Mouse (Mus musculus) adrenal gland, postnatal 10 days (tissue): ENCODE measurements around the gene Adra1b. TPM values are rescaled to one million over a fixed set of nuclear protein-coding genes. Genes with fewer than 3 reads are reported as not detected.

Source experiments
- DNase-seq: peaks from one replicate; pipeline ENCODE4 v3.0.0; 2021; ENCODE audit warnings: mixed read lengths
- total RNA-seq, 2 experiments: library from RNA; stranded (reverse); gene quantifications; 2 replicates each; pipeline ENCODE4 v1.2.3; 2021

Adra1b gene
- total RNA-seq, 2 experiments from 2014 or later: 3.7 to 7.3 TPM

GRCm38 (mm10) chr11:43895323-43895722 lies 5.7 kb downstream of the Adra1b start:
- DNase-seq: no peak

DNA sequence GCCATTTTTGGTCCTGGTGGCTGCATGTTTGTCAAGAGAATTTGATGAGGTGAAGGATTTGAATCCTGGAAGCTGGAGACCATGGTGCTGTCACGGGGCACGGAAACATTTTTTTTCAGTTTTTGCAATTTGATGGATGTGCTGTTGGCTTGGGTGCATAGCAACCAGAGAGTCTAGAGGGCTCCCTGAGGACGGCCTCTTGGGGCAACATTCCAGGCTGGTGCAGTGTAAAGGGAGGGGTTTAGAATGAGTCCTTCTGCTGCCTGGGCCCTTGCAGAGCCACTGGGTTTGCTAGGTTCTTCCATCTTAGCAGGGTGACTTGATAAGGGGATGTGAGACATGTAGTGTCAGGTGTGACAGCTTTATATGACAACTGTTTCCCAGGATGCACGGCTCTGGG lies 8.5 kb downstream of the Adra1b start:
- DNase-seq: peak; percentile 66

GRCm38 (mm10) chr11:43891457-43891856 lies 9.6 kb downstream of the Adra1b start:
- DNase-seq: peak; percentile 74

- no peak for DNase-seq
These were observed 11.6 kb downstream of the Adra1b start for GRCm38 (mm10) chr11:43889208-43889915.

DNA sequence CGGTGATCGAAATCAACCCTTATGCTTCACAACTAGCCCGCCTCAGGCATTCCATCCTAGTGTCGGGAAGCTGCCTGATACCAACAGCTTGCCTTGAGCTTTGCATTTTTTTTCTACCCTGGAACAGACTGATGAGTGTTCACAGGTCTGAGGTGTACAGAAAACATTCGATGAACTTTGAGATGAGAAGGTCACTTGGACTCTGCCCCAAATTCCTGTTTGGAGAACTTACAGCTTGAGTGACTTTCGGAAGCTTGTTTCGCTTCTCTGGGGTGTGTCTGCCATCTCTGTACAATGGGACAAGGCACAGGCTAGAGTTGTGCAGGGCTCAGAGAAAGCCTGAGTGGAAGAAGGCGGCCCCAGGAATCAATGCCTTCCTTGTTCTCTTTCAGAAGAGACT lies 12.3 kb downstream of the Adra1b start:
- no peak for DNase-seq

GRCm38 (mm10) chr11:43887597-43887996 lies 13.4 kb downstream of the Adra1b start:
- DNase-seq: no peak

GRCm38 (mm10) chr11:43884521-43884920 lies 16.5 kb downstream of the Adra1b start:
- DNase-seq: peak; percentile 16

DNA sequence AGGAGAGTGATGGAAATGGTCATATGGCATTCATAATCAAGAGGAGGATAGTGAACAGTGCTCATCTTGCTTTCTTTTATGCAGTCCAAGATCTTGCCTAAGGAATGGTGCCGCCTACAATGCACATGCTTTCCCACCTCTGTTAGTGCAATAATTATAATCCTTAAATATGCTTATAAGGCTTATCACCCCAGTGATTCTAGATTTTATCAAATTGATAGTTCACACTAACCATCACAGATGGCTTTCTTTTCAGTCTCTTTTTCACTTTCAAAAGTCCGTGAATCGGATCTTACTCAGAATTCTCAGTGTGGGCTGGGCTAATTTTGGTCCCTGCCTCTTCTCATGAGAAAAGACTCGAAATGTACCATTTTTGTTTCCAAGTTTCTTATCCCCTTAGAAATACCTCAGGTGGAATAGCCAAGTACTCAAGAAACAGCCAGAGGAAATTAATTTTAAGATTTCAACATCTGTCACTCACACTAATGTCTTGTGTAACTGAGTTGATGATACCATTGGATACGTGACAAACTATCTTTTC lies 17.3 kb downstream of the Adra1b start:
- DNase-seq: no peak

- DNase-seq: no peak
These were observed 23.8 kb downstream of the Adra1b start for GRCm38 (mm10) chr11:43877211-43877610.

- DNase-seq: no peak
These were observed 33.2 kb downstream of the Adra1b start for GRCm38 (mm10) chr11:43867721-43868281.

- no peak for DNase-seq
These were observed 35.5 kb downstream of the Adra1b start for GRCm38 (mm10) chr11:43865298-43866165.

GRCm38 (mm10) chr11:43853046-43853445 lies 48.0 kb downstream of the Adra1b start:
- no peak for DNase-seq

GRCm38 (mm10) chr11:43848056-43848455 lies 53.0 kb downstream of the Adra1b start:
- no peak for DNase-seq

DNA sequence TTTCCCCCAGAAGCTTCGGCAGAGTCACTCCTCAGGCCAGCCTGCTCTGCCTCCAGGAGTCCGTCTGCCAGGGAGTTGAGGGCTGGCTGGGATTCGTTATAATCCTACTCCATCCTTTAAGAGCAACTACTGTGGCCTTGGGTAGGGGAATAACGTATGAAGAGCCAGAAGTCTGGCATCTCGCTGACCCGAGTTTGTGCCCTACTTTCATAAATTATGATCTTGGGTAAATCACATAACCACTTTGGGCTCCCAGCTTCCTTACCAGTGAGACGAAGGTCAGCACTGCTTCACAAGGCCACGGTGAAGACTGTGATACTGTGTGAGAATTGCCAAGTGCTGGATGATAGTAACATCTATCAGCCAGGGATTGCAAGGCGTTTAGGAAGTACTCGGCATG lies 59.4 kb downstream of the Adra1b start:
- DNase-seq: peak; percentile 20

- DNase-seq: peak; percentile 33
These were observed 60.5 kb downstream of the Adra1b start for GRCm38 (mm10) chr11:43840491-43840890.

GRCm38 (mm10) chr11:43835880-43836740 lies 64.9 kb downstream of the Adra1b start:
- peak; percentile 90 for DNase-seq

- DNase-seq: no peak
These were observed 65.6 kb downstream of the Adra1b start for GRCm38 (mm10) chr11:43835456-43835855.

DNA sequence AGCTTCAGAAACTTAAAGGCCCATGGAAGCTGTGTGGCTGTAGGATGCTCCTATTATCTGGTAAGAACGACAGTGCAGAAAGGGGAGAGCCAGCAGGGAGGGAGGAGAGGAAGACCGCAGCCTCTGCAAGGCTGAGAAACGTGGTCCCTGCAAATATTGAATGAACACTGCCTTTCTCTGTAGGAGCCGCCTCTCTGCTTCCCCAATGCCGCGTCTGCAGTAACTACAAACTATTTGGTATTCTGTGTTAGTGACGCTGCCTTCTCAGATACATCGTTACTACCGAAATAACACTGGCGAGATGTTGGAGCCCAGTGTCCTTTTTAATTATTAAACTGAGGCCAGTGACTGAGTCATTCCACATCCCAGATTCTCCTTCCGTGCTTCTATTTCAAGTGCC lies 66.5 kb downstream of the Adra1b start:
- no peak for DNase-seq

- no peak for DNase-seq
These were observed 69.5 kb downstream of the Adra1b start for GRCm38 (mm10) chr11:43831530-43831929.

- DNase-seq: no peak
These were observed 74.2 kb downstream of the Adra1b start for GRCm38 (mm10) chr11:43826769-43827168.

DNA sequence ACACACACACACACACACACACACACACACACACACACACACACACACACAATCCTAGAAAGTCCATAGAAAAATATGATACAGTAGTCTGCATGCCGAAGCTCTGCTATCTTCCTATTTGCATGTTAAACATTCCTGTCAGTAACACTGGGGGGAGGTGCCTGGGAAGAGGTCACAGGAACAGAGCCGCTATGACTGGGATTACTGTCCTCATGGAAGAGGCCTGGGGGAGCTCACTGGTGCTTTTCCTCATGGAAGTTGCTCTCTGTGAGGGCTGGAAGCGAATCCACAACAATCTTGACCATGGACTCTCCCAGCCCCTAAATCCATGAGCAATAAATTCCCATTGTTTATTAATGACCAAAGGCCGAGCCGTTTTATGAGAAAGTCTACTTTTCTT lies 77.7 kb downstream of the Adra1b start:
- DNase-seq: no peak
